Mouse (Mus musculus) thymus, adult 2 months (tissue): ENCODE measurements around the gene Aldoc.

Experiments
- CTCF ChIP-seq: fragments of 200-500 bp; IDR thresholded peaks from 2 replicates; pipeline ENCODE4 v1.5.1; 2012; ENCODE audit warnings: mild to moderate bottlenecking, control low read depth, low read length, moderate library complexity, borderline replicate concordance; ENCODE audit not compliant: control insufficient read depth, poor library complexity, insufficient read depth; ENCODE audit errors: extremely low read depth
- POLR2A ChIP-seq: fragments of 200-500 bp; IDR thresholded peaks from 2 replicates; pipeline ENCODE4 v1.6.1; 2012; ENCODE audit warnings: mild to moderate bottlenecking, low read length, control low read depth, moderate library complexity; ENCODE audit not compliant: control insufficient read depth, poor library complexity, insufficient read depth; ENCODE audit errors: extremely low read depth

GRCm38 (mm10) chr11:78355471-78356238 lies 32.9 kb downstream of the Aldoc start:
- TF ChIP-seq CTCF, result peak; percentile 48; the same call in 1 of the 2 replicates
- TF ChIP-seq POLR2A, result no peak
